Mouse (Mus musculus) layer of hippocampus, adult 9-10 months (tissue): ENCODE results near the gene Atp6v1c2.

Source experiments
- DNase-seq: peaks from one replicate; pipeline ENCODE4 v3.0.0; 2022; ENCODE audit warnings: low spot score

Atp6v1c2 gene

DNA sequence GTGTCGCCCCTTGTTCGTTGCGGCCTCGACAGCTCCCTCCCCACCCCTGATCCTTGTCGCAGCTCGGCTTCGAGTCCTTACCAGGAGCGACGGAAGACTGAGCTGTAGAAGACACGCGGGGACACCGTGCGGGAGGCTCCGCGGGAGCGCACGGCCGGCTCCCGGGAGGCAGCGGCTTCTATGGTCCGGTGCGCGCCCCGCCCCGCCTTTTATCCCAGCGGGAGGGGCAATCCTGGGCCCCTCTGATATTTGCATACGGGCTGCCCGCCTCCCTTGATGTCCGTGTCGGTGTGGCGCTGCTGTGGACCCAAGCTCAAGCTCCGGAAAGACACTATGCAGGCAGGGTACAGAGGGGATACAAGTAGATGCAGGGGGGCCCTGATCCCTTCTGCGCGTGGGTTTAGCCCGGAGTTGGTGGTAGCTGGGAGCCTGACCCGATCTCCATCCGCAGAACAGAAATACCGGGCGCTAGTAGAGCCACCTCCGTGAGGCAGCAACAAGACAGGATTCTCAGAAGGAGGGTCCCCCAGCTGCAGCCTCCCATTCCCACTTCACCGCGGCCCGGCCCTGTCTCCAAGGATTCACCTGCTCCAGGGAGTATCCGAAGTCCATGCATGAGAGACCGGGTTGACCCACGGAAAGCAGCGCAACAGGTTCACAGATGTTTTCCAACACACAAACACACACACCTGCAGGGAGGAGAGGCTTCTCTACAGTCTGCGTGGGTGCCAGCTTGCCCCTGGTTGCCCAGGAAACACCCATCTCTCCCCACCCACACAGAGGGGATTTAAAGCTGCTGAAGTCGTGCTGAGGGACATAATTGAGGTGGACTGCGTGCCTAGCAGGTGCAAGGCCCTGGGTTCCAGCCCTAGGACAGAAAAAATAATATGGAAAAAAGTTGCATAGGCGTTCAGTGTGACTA is 4.3 kb downstream of the Atp6v1c2 start:
- DNase-seq = no peak

DNA sequence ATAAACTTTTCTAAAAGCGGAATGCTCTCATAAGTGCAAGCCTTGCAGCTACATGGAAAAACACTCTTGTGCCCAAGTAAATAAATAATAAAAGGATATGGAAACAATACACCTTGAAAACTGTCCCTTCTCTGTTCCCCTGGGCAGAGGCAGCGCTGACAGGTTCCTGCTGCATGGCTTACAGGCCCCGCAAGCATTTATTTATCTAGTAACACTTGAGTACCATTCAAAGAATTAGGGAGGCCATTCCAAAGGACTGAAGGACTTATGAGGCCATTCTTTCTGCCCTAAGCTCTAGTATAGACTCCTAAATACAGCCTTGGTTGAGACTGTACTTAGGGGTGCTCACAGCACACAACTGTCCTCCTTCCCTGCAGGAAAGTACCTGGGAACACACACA is 10.7 kb downstream of the Atp6v1c2 start:
- no peak for DNase-seq

DNA sequence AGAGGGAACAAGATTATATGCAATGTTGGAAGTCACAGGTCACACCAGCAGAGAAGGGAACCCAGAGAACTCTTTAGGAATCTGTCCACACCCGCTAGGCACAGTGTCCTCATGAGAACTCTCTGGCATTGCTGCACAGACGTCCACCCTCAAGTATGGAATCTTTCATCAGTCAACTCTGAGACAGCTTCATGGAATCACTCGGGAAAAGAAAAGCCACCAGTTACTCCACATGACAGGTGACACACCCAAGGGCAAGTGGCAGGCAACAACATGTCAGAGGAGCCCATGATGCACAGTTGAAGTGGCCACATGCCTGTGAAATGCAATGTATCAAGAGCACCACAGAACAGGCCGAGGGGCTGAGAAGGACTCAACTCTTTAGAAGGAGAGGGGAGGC is 11.2 kb downstream of the Atp6v1c2 start:
- DNase-seq = no peak

DNA sequence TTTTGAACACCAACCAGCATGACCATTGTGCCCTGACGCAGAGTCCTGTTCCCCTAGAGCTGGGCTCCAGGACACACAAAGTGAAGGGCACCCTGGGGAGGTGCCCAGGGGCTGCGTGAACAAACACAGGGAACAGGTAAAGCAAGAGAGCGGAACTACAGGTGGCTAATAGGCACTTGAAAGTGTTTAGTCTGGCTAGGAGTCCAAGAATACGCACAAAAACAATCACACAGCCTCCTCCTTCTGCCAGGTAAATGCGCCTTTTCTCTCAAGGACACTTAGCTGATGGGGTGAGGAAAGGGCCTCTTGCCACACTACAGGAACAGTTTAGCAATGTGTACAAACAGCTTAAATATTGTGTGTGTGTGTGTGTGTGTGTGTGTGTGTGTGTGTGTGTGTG is 13.1 kb downstream of the Atp6v1c2 start:
- DNase-seq = no peak

DNA sequence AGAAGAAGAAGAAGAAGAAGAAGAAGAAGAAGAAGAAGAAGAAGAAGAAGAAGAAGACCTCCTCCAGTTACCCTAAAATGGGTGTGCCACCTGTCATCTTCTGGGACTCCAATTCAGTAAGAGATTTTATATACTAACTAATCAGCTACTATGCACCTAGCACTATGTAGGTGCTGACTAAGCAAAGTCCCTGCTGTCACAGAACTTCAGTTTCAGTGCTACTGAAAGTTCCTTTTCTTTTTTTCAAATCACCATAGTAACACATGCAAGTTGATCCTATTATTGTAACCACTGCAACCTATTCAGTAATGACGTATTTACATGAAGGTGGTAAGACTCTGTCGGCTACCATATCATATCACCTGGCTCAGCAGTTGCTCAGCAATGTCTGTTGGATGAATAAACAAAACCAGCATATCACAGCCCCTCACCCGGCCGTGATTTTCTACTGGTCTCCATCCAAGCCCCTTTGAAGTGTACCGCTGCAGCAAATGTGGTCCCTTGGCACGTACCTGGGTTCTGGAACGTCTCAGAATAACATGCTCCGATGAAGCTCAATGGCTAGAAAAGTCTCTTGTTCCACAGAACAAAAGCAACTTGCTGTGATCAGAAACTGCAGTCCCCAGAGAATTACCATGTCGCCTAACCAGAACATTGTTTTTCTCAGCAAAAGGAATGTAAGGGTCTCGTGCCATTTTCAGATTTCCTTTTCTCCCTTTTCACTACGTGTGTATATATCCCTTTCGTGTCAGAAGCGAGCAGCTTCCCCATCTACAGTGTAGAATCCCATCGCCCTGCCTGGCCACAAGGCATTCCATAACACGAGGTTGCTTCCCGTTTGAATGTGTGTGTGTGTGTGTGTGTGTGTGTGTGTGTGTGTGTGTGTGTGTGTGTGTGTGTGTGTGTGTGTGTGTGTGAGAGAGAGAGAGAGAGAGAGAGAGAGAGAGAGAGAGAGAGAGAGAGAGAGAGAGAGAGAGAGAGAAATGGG is 18.0 kb downstream of the Atp6v1c2 start:
- no peak for DNase-seq

DNA sequence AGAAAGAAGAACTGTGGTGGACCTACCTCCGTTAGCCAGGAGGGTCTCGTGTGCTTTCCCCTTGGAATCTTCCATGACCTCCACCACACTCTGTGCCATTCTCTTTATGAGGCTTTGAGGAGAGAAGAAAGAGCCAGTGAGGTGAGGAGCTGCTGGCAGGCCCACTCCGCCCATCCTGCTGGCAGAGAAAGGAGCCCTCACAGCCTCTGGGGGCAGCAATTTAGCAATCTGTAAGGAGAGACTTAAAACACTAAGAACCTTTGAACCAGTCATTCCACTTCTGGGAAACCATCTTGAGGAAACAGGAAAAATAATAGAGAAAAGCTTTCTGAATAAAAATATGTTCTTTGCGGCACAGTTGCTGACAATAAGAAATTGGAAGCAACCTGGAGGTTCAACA is 20.9 kb downstream of the Atp6v1c2 start:
- DNase-seq = no peak

DNA sequence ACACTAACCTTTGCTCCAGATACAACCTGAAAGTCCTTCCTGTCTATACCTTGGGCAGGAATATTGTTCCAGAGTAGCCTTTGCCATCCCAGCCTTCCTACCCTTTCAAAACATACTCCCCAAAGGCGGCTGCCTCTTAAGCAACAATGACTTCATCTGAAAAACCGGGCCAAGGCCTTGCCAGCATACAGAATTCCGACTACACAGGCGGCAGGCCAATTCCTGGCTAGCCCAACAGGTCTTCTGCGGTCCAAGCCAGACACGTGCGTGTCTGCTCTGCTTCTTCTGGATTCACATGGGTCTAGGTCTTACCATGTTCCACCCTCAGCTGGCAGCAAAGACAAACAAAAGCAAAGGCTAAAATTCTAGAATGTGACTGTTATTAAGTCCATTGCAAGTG is 23.7 kb downstream of the Atp6v1c2 start:
- no peak for DNase-seq

DNA sequence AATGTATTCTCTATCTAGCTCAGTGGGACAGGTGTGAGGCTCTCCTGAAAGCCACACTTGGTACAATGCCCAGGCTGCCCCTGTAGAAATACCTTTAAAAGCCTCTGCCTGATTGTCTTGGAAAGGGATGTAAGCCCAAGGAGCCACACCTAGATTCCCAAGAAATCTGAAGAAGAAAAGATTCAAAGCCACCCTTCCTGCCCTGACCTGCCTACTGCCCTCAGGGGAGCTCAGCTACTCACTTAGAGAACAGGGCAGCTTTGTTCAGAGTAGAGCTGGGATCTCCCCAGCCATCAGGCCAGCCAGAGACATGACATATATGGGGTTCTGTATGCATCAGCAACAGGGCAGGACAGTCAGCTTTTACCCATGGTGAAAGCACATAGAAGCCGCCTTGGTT is 29.3 kb downstream of the Atp6v1c2 start:
- no peak for DNase-seq

DNA sequence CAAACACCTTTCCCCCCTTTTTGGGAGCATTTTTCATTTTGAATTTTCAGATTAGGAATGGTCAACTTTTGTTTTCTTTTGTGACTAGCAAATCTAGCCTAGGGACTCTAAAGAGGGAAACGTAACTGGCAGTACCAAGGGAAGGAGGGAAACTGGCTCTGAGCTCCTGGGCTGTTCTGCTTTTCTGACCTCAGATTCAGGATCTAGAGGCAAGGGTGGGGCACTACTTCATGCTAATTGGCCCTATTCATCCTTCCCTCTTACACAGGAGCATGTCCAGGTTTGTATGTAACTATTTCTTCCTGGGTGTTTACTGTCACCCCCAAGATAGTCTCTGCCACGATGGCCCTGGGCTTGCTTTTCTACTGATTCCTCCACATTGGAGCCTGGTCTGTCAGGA is 32.3 kb downstream of the Atp6v1c2 start:
- DNase-seq = no peak

DNA sequence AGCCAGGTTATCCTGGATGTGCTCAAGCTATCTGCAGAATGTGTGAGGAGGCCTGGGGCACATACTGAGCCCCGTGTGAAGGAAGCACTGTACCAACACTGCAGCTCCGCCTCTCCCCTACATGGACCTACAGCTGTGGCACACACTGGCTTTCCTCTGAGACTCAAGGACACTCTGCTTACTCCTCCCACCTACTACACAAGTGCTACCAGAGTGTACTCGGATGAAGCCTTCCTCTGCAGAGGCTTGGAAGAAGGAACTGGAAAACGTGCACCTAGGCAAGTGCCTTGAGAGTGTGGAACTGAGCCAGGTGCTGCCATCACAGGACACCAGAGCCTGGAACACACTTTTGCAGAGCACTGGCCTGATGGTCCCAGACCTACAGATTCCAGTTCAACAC is 38.6 kb downstream of the Atp6v1c2 start:
- no peak for DNase-seq

DNA sequence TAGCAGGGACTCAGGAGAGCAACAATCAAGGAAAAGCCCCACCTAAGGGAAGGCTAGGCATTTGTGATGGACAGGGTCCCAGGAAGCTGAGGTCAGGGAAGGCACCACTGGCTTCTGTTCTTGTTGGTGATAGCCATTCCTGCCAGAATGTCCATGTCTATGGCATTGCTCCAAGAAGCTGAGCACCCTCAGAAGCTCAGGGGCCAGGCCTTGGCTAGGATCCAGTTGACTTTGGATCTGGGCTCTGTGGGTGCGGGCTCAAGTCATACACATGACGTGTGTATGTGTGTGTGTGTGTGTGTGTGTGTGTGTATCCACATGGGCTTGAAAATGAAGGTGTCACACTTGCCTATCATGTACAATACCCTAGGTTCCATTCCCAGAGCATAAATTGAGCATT is 39.2 kb downstream of the Atp6v1c2 start:
- DNase-seq = no peak

DNA sequence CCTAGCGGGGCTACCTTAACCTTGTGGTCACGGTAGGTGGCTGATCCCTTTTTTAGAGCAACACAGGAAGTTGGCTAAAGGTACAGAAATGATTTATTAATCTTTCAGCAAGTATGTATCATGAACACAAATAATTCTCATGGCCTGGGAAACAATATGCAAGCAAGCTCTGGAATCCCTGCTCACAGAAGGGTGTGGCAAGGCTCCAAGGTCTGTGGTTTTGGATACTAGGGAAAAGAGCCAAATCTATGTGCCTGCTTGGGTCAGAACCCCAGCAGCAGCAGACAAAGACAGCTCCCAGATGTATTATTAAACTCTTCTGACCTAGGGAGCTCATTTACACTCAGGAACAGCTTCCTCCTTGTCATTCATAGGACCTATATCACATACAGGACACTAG is 40.1 kb downstream of the Atp6v1c2 start:
- no peak for DNase-seq

DNA sequence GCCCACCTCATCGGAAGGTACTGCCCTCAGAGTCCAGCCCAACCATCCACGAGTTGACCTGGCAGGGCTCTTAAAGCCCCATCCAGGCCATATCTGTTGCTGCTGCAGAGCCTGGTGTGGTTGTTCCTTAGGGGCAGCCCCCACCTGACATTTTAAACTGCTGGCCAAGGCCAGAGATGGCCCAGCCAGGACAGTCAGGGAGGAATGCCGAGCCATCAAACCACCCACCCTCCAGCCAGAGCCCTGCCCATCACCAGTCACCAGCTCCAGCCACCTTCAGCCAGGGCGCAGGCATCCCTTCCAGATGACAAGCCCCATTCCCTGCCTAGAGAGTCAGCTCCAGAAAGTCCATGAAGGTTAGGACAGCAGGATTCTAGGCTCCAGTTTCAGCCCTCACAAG is 40.7 kb downstream of the Atp6v1c2 start:
- no peak for DNase-seq

DNA sequence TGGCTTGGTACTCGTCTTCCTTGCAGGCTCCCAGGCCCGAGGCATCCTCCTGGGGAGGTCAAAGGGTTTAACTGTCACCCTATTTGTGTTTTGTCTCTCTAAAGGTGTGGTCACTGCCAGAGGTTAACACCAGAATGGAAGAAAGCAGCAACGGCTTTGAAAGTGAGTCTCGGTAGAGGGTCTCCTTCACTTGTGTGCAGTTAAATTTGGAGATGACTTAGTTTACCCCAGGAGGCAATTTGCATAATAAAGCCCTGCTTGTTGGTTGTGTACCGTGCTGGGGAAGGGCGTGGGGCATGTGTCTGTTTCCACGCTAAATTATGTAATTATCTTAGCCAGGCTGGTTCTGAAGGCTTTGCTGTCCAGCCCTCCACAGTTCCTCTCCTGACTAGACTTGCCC is 55.3 kb downstream of the Atp6v1c2 start:
- no peak for DNase-seq

DNA sequence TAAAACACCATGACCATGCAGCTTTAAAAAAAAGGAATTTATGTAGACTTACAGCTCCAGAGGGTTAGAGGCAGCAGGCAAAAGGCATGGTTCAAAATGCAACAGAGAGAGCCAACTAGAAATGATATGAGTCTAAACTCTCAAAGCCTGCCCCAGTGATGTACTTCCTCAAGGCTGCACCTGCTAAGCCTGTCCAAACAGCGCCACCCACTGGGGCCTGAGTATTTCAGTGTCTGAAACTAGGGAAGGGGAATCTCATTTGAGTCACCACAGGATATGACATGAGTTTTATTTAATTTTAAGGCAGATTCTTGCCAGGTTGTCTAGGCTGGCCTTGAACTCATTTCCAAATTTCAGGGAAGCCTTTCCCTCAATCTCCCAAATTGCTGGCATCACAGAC is 57.9 kb downstream of the Atp6v1c2 start:
- no peak for DNase-seq

DNA sequence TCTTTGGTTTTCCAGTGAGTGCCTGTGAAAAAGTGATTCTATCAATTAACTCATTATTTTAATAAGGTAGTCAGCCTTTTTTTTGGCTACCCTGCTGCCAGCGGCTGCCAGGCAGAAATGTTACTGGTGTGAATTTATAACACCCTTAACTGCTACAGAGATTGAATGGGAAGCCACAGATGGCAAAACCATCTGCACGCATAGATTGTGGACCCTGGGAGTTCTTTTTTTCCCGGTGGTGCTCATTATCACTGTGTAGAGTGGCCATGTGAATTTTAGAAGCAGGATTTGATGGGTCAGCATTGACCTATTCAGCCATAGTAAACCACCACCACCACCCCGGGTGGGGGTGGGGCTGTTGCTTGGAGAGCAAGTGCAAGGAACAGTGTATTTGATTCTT is 61.8 kb downstream of the Atp6v1c2 start:
- peak; percentile 62 for DNase-seq

DNA sequence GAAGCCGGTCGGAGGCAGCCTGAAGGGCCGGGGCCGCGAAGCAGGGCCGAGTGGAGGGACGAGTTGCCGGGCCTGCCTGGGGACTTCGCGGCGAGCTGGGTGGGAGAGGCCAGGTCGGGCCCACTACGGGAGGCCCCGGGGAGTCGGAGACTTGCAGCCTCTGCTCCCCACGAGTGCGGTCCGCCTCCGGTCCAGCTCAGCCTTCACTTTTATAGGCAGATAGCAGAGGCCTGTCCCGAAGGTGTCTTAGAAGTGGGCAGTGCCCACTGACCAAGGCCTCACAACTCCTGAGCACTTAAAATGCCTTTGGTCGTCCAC is 62.5 kb downstream of the Atp6v1c2 start:
- DNase-seq = no peak

DNA sequence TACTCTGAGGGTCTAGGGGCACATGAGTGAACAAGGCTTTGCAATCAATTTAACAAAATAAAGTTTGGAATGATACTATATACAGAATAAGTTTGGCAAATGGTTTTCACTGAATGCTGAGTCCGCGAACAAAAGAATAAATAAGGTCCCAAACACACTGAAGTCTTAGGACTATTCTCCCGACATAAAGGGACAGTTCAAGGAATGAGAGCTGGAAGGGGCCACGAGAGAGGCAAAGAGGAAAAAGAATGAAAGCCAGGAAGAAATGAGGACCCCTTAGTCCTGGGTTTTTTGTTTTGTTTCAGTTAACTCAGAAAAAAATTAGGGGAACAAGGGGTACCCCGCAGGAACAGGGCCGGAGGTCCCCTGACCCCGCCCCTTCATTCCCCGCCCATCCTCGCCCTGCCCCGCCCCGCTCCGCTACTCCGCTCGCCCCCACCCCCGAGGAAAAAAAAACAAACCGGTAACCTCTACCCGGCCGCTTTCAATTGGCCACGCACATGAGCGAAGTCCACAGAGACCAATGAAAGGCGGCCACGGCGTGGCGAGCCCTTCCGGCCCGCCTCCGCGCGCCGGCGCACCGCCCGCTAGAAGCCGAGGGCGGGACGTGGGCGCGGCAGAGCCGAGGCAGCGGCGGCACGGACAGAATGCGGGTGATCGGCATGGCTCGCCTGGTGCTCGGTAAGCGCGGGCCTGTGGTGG is 63.0 kb downstream of the Atp6v1c2 start, which contains the start of gene Pdia6:
TSS of gene Pdia6 (plus strand) at position 575 of the 702 bp plus-strand sequence.
- peak; percentile 73 for DNase-seq

DNA sequence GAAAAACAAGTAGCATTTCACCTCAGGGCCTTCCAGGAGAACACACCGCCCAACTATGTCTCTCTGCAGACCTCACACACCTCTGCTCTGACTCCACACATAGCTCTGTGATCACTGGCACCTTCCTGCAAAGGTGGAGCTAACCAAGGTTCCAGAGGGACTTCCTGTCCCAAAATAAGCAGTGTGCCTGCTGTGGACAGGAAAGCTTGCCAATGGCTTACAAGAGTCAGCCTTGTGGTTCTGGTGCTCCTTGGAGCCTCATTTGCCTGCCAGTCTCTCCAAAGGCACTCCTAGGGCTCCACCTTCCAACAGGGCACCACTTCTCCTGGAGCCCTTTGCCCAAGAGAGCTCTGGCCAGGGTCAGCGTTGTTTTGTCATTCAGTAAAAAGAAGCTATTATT is 64.3 kb downstream of the Atp6v1c2 start:
- DNase-seq = no peak

DNA sequence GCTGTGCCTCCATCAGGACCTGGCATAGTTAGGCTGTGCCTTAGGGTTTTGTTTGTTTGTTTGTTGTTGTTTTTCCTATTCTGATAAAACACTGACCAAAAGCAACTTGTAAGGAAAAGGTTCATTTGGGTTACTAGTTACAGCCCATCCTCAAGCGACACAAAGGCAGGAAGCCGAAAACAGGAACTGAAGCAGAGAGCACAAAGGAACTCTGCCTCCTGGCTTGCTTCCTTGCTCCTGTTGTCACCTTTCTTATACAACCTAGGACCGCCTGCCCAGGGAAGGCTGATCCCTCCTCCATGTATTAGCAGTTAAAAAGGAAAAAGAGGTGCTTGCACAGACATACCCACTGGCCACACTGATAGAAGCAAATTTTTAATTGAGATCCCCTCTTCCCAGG is 65.3 kb downstream of the Atp6v1c2 start:
- DNase-seq = no peak

DNA sequence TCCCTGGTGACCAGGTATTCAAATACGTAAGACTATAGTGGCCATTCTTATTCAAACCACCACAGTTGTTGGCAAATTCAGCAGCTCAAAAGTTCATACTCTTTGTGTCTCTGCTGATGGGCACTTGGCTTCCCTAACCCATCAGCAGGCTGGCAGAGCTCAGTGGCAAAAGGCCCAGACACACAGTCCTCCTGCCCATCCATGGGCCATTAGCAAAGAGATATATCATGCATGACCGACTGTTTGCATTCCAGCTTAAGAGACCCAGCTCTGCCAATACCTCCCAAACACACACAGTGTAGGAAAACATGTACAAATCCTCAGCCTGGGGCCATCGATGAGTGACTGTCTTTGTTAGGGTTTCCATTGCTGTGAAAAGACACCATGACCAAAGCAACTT is 68.2 kb downstream of the Atp6v1c2 start:
- DNase-seq = no peak

DNA sequence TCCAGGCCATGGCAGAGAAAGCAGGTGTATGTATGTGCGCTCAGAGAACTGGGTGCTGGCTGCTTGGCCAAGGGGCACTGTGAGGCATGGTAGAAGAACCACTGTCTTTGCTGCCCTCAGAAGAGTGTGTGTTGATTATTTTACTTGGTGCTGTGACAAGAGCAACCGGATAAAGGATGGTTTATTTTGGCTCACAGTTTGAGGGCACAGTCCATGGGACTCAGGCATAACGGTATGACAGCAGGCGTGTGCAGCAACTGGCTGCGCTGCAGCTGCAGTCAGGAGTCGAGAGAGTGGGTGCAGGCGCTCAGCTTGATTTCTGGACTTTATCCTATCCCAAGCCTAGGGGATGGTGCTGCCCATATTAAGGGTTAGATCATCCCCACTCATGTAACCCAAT is 70.7 kb downstream of the Atp6v1c2 start:
- DNase-seq = no peak
